In the genomic region with DNA sequence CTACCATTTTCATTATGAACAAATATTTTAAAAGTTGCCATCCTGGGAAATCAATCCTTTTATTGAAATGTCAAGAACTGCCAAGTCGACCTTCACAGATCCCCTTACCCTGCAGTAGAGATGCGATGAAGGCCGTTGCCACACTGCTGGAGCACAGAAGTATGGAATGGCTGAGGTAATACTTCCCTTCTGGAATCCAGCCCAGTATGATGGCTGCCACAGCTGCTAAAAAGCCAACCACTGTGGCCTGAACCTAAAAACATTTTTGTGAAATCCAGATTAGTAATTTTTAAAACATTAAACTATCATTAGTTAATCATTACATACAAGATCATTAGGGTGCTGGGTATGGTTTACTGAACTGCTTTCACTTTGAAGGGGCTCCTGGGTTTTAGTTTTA, we compare ENCODE assay signal across 19 mouse cellular contexts. TPM values are rescaled to one million over a fixed set of nuclear protein-coding genes. Genes with fewer than 3 reads are reported as not detected.
DNase-seq lines count a peak whose midpoint lies in the region; ATAC-seq and TF ChIP-seq lines count a peak whose summit lies in the region.
"Had no signal": no experiment of that assay in that cellular context is flagged by ENCODE, and none has a peak within 500 bp of the region (broad histone marks: within the 10 kb centered on the region; RNA-seq: fewer than 3 reads in every experiment).

No protein-coding gene starts in this region.

- H3K36me3 ChIP-seq in heart, embryonic 12.5 days, result no peaks in the 10 kb centered on the region
- H3K36me3 ChIP-seq in limb, embryonic 14.5 days (ENCODE audit: control insufficient read depth, insufficient read depth, low read length), result no peaks in the 10 kb centered on the region
- no peaks in the 10 kb centered on the region for H3K36me3 ChIP-seq in limb, embryonic 10.5 days
- H3K36me3 ChIP-seq in macrophage (ENCODE audit: inconsistent target), result peaks cover 4% of the 10 kb centered on the region; the same call in 1 of the 2 replicates
- H3K36me3 ChIP-seq in hindbrain, postnatal 0 days (ENCODE audit: insufficient read depth, low read length), result no peaks in the 10 kb centered on the region
- H3K36me3 ChIP-seq: embryonic facial prominence, embryonic 13.5 days; limb, embryonic 13.5 days; midbrain, embryonic 10.5 days had no signal

- no peaks in the 10 kb centered on the region for H3K4me1 ChIP-seq in heart, embryonic 12.5 days (replicated peaks)
- H3K4me1 ChIP-seq in limb, embryonic 14.5 days (ENCODE audit: control insufficient read depth, insufficient read depth, low read length), result no peaks in the 10 kb centered on the region
- no peaks in the 10 kb centered on the region for H3K4me1 ChIP-seq in limb, embryonic 10.5 days
- H3K4me1 ChIP-seq in hindbrain, postnatal 0 days (ENCODE audit: insufficient read depth, low read length), result no peaks in the 10 kb centered on the region
- H3K4me1 ChIP-seq: embryonic facial prominence, embryonic 13.5 days; forebrain, embryonic 13.5 days; midbrain, embryonic 10.5 days had no signal

- no peaks in the 10 kb centered on the region for H3K27me3 ChIP-seq in heart, embryonic 12.5 days (replicated peaks)
- no peaks in the 10 kb centered on the region for H3K27me3 ChIP-seq in limb, embryonic 14.5 days (ENCODE audit: control insufficient read depth, insufficient read depth, low read length)
- H3K27me3 ChIP-seq in limb, embryonic 10.5 days (ENCODE audit: low read depth, poor library complexity, severe bottlenecking), result no peaks in the 10 kb centered on the region; the same call in 1 of the 2 replicates
- H3K27me3 ChIP-seq in Patski, result no peaks in the 10 kb centered on the region
- H3K27me3 ChIP-seq in hindbrain, postnatal 0 days (ENCODE audit: insufficient read depth, low read length), result no peaks in the 10 kb centered on the region
- H3K27me3 ChIP-seq: forebrain, embryonic 13.5 days had no signal

- TF ChIP-seq POLR2A in limb, embryonic 14.5 days (IDR thresholded peaks at IDR 0.05; ENCODE audit: borderline replicate concordance, extremely low read depth, insufficient read depth, insufficient read length), result no peak

- POLR2A ChIA-PET in Patski (lab: Charles Lee), result no interaction called here

- H3K27ac ChIP-seq in heart, embryonic 12.5 days (ENCODE audit: poor library complexity, severe bottlenecking), result no peak overlapping the region
- no peak overlapping the region for H3K27ac ChIP-seq in limb, embryonic 14.5 days (replicated peaks; ENCODE audit: low read depth, low read length)
- H3K27ac ChIP-seq in limb, embryonic 10.5 days, result no peak overlapping the region
- peak overlapping the region; percentile 96 for H3K27ac ChIP-seq in macrophage
- H3K27ac ChIP-seq in hindbrain, postnatal 0 days, result no peak overlapping the region
- H3K27ac ChIP-seq: embryonic facial prominence, embryonic 13.5 days; forebrain, embryonic 13.5 days; hindbrain, embryonic 14.5 days; limb, embryonic 13.5 days; midbrain, embryonic 10.5 days had no signal

- no peak for ATAC-seq in heart, embryonic 12.5 days (ENCODE audit: insufficient number of reproducible peaks, low FRiP score)
- no peak for ATAC-seq in limb, embryonic 14.5 days (ENCODE audit: low FRiP score, low read depth)
- peak; percentile 73 for ATAC-seq in Patski
- ATAC-seq in hindbrain, postnatal 0 days, result no peak
- ATAC-seq: forebrain, embryonic 13.5 days had no signal

- CTCF ChIA-PET in Patski (lab: Charles Lee), result interaction anchor here (1.0 kb wide), 1 partner anchor 392 kb away, joined by 3 read pairs; no protein-coding TSS in a partner anchor

- no peak overlapping the region for H3K4me2 ChIP-seq in heart, embryonic 12.5 days
- H3K4me2 ChIP-seq in limb, embryonic 14.5 days (replicated peaks; ENCODE audit: low read depth, low read length, severe bottlenecking), result no peak overlapping the region
- H3K4me2 ChIP-seq in hindbrain, postnatal 0 days (ENCODE audit: low read depth, low read length), result no peak overlapping the region
- H3K4me2 ChIP-seq: embryonic facial prominence, embryonic 13.5 days; forebrain, embryonic 13.5 days; hindbrain, embryonic 14.5 days; limb, embryonic 13.5 days had no signal

- in situ Hi-C loops in Patski (cut with MboI; ENCODE audit: low pct_unique_long_range_greater_than_20kb), result no loop called here

- peak; percentile 74 for DNase-seq in heart, adult 11 months
- peak; percentile 33 for DNase-seq in limb, embryonic 14.5 days (ENCODE audit: low spot score)
- no peak for DNase-seq in limb, embryonic 10.5 days (ENCODE audit: low spot score)
- DNase-seq in Patski (ENCODE audit: low read depth, low spot score), result peak; percentile 42
- no peak for DNase-seq in cerebellum, adult 18-20 months
- no peak for DNase-seq in hindbrain, postnatal 0 days (ENCODE audit: low spot score)
- DNase-seq: cerebellum, adult 11 months; cerebellum, postnatal 14 days; gastrocnemius, postnatal 36 days; heart, postnatal 4 days had no signal

- no peak overlapping the region for H3K9ac ChIP-seq in heart, embryonic 12.5 days
- H3K9ac ChIP-seq in limb, embryonic 14.5 days (ENCODE audit: low read depth, low read length, severe bottlenecking), result no peak overlapping the region
- H3K9ac ChIP-seq in hindbrain, postnatal 0 days (replicated peaks; ENCODE audit: low read length), result no peak overlapping the region
- H3K9ac ChIP-seq: embryonic facial prominence, embryonic 13.5 days; forebrain, embryonic 13.5 days; hindbrain, embryonic 14.5 days; limb, embryonic 13.5 days had no signal

- H3K9me3 ChIP-seq in heart, embryonic 12.5 days (replicated peaks), result peaks cover 6% of the 10 kb centered on the region; the same call in 1 of the 2 replicates
- H3K9me3 ChIP-seq in limb, embryonic 14.5 days (ENCODE audit: control insufficient read depth, low read length), result no peaks in the 10 kb centered on the region
- H3K9me3 ChIP-seq in limb, embryonic 10.5 days (replicated peaks), result no peaks in the 10 kb centered on the region
- H3K9me3 ChIP-seq in hindbrain, postnatal 0 days (ENCODE audit: low read length), result no peaks in the 10 kb centered on the region
- H3K9me3 ChIP-seq: embryonic facial prominence, embryonic 13.5 days; forebrain, embryonic 13.5 days; limb, embryonic 13.5 days; midbrain, embryonic 10.5 days had no signal

- no peak for TF ChIP-seq CTCF in Patski (IDR thresholded peaks at IDR 0.05)
- no peak for TF ChIP-seq CTCF in hindbrain, postnatal 0 days (IDR thresholded peaks at IDR 0.05; ENCODE audit: low read depth)

- WGBS in heart, embryonic 12.5 days, result 49% methylated on average over 3 of the region's 3 CpGs
- 39% methylated on average over 3 of the region's 3 CpGs for WGBS in limb, embryonic 14.5 days
- 90% methylated on average over 3 of the region's 3 CpGs for WGBS in limb, embryonic 10.5 days
- WGBS in macrophage (ENCODE audit: missing documents), result 30% methylated on average over 3 of the region's 3 CpGs
- 76% methylated on average over 3 of the region's 3 CpGs for WGBS in hindbrain, postnatal 0 days

- no peaks in the 10 kb centered on the region for H3K79me2 ChIP-seq in macrophage (ENCODE audit: inconsistent target)

- H3K4me3 ChIP-seq in heart, embryonic 12.5 days, result no peak overlapping the region
- no peak overlapping the region for H3K4me3 ChIP-seq in limb, embryonic 14.5 days (replicated peaks; ENCODE audit: low read length)
- no peak overlapping the region for H3K4me3 ChIP-seq in limb, embryonic 10.5 days
- no peak overlapping the region for H3K4me3 ChIP-seq in macrophage (ENCODE audit: inconsistent target)
- H3K4me3 ChIP-seq in hindbrain, postnatal 0 days (ENCODE audit: low read length), result no peak overlapping the region
- H3K4me3 ChIP-seq: embryonic facial prominence, embryonic 13.5 days; erythroblast, embryonic 14.5 days; forebrain, embryonic 13.5 days; limb, embryonic 13.5 days; midbrain, embryonic 10.5 days had no signal

RNA-seq across cellular contexts. Expression of a gene that starts 36.6 kb away (rescaled TPM):
- 0.77 and 1.0 TPM in 2 replicates for polyA plus RNA-seq in heart, embryonic 12.5 days (2016; fragmentation: Nextera tagmentation; extraction: Ambion mirVana)
- 2.0 and 2.3 TPM in 2 replicates for polyA plus RNA-seq in limb, embryonic 14.5 days (2012; rRNA removed)
- polyA plus RNA-seq in limb, embryonic 14.5 days (2014; fragmentation: Nextera tagmentation; extraction: Ambion mirVana), result 1.7 and 1.9 TPM in 2 replicates
- polyA plus RNA-seq in limb, embryonic 10.5 days (2016; fragmentation: Nextera tagmentation; extraction: Ambion mirVana), result 0.25 and 0.41 TPM in 2 replicates
- polyA plus RNA-seq in Patski (2021), result 30.0 TPM
- 100 to 1,000 TPM in 6 of 26 experiments, 10 to 100 TPM in 20; 34.9 to 224 (median 71.5) TPM for total RNA-seq in macrophage (2018; cell fraction: chromatin; rRNA removed)
- 10 to 100 TPM; 17.6 to 37.8 (median 23.1) TPM for total RNA-seq in macrophage (2018; cell fraction: cytosol; rRNA removed)
- total RNA-seq in macrophage (2018; cell fraction: nucleus; rRNA removed), result 100 to 1,000 TPM in 1 of 26 experiments, 10 to 100 TPM in 25; 28.8 to 138 (median 41.8) TPM
- polyA plus RNA-seq in macrophage (2018), result 15.4 to 19.3 TPM (median 15.9 TPM) in 3 replicates
- total RNA-seq in hindbrain, postnatal 0 days (2014; rRNA removed), result 29.8 and 43.1 TPM in 2 replicates
- 10.3 and 10.8 TPM in 2 replicates for polyA plus RNA-seq in hindbrain, postnatal 0 days (2015; fragmentation: Nextera tagmentation; extraction: Ambion mirVana)
- polyA plus RNA-seq: erythroblast, embryonic 14.5 days; liver, embryonic 16.5 days had no signal

RNA-seq across cellular contexts. Expression of a gene that starts 59.0 kb away (rescaled TPM):
- 0.59 and 0.62 TPM in 2 replicates for polyA plus RNA-seq in heart, embryonic 12.5 days (2016; fragmentation: Nextera tagmentation; extraction: Ambion mirVana)
- 0.64 and 0.69 TPM in 2 replicates for polyA plus RNA-seq in limb, embryonic 14.5 days (2012; rRNA removed)
- 0.63 and 0.65 TPM in 2 replicates for polyA plus RNA-seq in limb, embryonic 14.5 days (2014; fragmentation: Nextera tagmentation; extraction: Ambion mirVana)
- polyA plus RNA-seq in limb, embryonic 10.5 days (2016; fragmentation: Nextera tagmentation; extraction: Ambion mirVana), result 1.2 and 1.4 TPM in 2 replicates
- polyA plus RNA-seq in Patski (2021) (0.90 TPM), macrophage (2018) (0.41 to 0.67 TPM (median 0.49 TPM) in 3 replicates)
- 10 to 100 TPM in 4 of 26 experiments, 1 to 10 TPM in 22; 1.9 to 16.3 (median 7.6) TPM for total RNA-seq in macrophage (2018; cell fraction: chromatin; rRNA removed)
- total RNA-seq in macrophage (2018; cell fraction: cytosol; rRNA removed), result under 1 TPM; 0.38 to 0.90 (median 0.55) TPM
- total RNA-seq in macrophage (2018; cell fraction: nucleus; rRNA removed), result 10 to 100 TPM in 3 of 26 experiments, 1 to 10 TPM in 23; 1.3 to 12.0 (median 4.1) TPM
- 2.1 and 2.2 TPM in 2 replicates for total RNA-seq in hindbrain, postnatal 0 days (2014; rRNA removed)
- polyA plus RNA-seq in hindbrain, postnatal 0 days (2015; fragmentation: Nextera tagmentation; extraction: Ambion mirVana), result 0.60 and 0.61 TPM in 2 replicates

Comparison
In these comparisons a context has a peak if more than half of its experiments do, and no peak if none do; other contexts are left out.
1. DNase-seq: peak in heart, adult 11 months (single experiment), limb, embryonic 14.5 days (single experiment) and Patski (single experiment); none in limb, embryonic 10.5 days (single experiment), cerebellum, adult 18-20 months (0 of 2) and hindbrain, postnatal 0 days (single experiment).